In genomic region chr6:37642701-37643121, GRCm38 (mm10) we compare ENCODE assay signal across 9 mouse cellular contexts.
DNase-seq lines count a peak whose midpoint lies in the region; ATAC-seq and TF ChIP-seq lines count a peak whose summit lies in the region.
"Had no signal": no experiment of that assay in that cellular context is flagged by ENCODE, and none has a peak within 500 bp of the region (broad histone marks: within the 10 kb centered on the region; RNA-seq: fewer than 3 reads in every experiment).

No protein-coding gene starts in this region.

- H3K36me3 ChIP-seq in limb, embryonic 14.5 days (ENCODE audit: control insufficient read depth, insufficient read depth, low read length), result no peaks in the 10 kb centered on the region
- no peaks in the 10 kb centered on the region for H3K36me3 ChIP-seq in limb, embryonic 10.5 days
- H3K36me3 ChIP-seq in hindbrain, embryonic 10.5 days, result no peaks in the 10 kb centered on the region
- H3K36me3 ChIP-seq in midbrain, embryonic 14.5 days (ENCODE audit: control insufficient read depth, insufficient read depth, low read length), result no peaks in the 10 kb centered on the region
- H3K36me3 ChIP-seq: limb, embryonic 13.5 days had no signal

- no peak for ATAC-seq in limb, embryonic 14.5 days (ENCODE audit: low FRiP score, low read depth)
- peak; percentile 89 for ATAC-seq in midbrain, embryonic 14.5 days (ENCODE audit: low FRiP score, low TSS enrichment)

- no peaks in the 10 kb centered on the region for H3K27me3 ChIP-seq in limb, embryonic 14.5 days (ENCODE audit: control insufficient read depth, insufficient read depth, low read length)
- H3K27me3 ChIP-seq in limb, embryonic 10.5 days (ENCODE audit: low read depth, poor library complexity, severe bottlenecking), result no peaks in the 10 kb centered on the region
- H3K27me3 ChIP-seq in hindbrain, embryonic 10.5 days (ENCODE audit: insufficient read depth, poor library complexity, severe bottlenecking), result no peaks in the 10 kb centered on the region
- no peaks in the 10 kb centered on the region for H3K27me3 ChIP-seq in midbrain, embryonic 14.5 days (ENCODE audit: control insufficient read depth, insufficient read depth, low read length)
- H3K27me3 ChIP-seq: limb, embryonic 13.5 days had no signal

- H3K9me3 ChIP-seq in limb, embryonic 14.5 days (ENCODE audit: control insufficient read depth, low read length), result no peaks in the 10 kb centered on the region
- no peaks in the 10 kb centered on the region for H3K9me3 ChIP-seq in limb, embryonic 10.5 days (replicated peaks)
- H3K9me3 ChIP-seq in hindbrain, embryonic 10.5 days, result no peaks in the 10 kb centered on the region
- H3K9me3 ChIP-seq in midbrain, embryonic 14.5 days (ENCODE audit: control insufficient read depth, low read length), result no peaks in the 10 kb centered on the region
- H3K9me3 ChIP-seq: limb, embryonic 13.5 days had no signal

- H3K4me2 ChIP-seq in limb, embryonic 14.5 days (replicated peaks; ENCODE audit: low read depth, low read length, severe bottlenecking), result no peak overlapping the region
- H3K4me2 ChIP-seq in midbrain, embryonic 14.5 days (ENCODE audit: low read length), result peak overlapping the region; percentile 43
- H3K4me2 ChIP-seq: limb, embryonic 13.5 days had no signal

- WGBS in limb, embryonic 14.5 days, result 50% methylated on average over 8 of the region's 8 CpGs
- 53% methylated on average over 8 of the region's 8 CpGs for WGBS in limb, embryonic 10.5 days
- 40% methylated on average over 8 of the region's 8 CpGs for WGBS in hindbrain, embryonic 10.5 days
- WGBS in midbrain, embryonic 14.5 days, result 8% methylated on average over 8 of the region's 8 CpGs

- no peak overlapping the region for H3K27ac ChIP-seq in limb, embryonic 14.5 days (replicated peaks; ENCODE audit: low read depth, low read length)
- H3K27ac ChIP-seq in limb, embryonic 10.5 days, result no peak overlapping the region
- peak overlapping the region; percentile 63 for H3K27ac ChIP-seq in hindbrain, embryonic 10.5 days
- peak overlapping the region; percentile 87 for H3K27ac ChIP-seq in midbrain, embryonic 14.5 days (replicated peaks; ENCODE audit: low read depth, low read length)
- H3K27ac ChIP-seq: limb, embryonic 13.5 days had no signal

- no peak overlapping the region for H3K4me3 ChIP-seq in limb, embryonic 14.5 days (replicated peaks; ENCODE audit: low read length)
- no peak overlapping the region for H3K4me3 ChIP-seq in limb, embryonic 10.5 days
- peak overlapping the region; percentile 21; the same call in 1 of the 2 replicates for H3K4me3 ChIP-seq in hindbrain, embryonic 10.5 days
- peak overlapping the region; percentile 14 for H3K4me3 ChIP-seq in midbrain, embryonic 14.5 days (replicated peaks; ENCODE audit: low read depth, low read length)
- H3K4me3 ChIP-seq: limb, embryonic 13.5 days had no signal

- TF ChIP-seq POLR2A in limb, embryonic 14.5 days (IDR thresholded peaks at IDR 0.05; ENCODE audit: borderline replicate concordance, extremely low read depth, insufficient read depth, insufficient read length), result no peak

- peak; percentile 56 for DNase-seq in limb, embryonic 14.5 days (ENCODE audit: low spot score)
- no peak for DNase-seq in limb, embryonic 10.5 days (ENCODE audit: low spot score)
- peak; percentile 69 for DNase-seq in embryo, embryonic 10.5 days (ENCODE audit: low spot score)
- DNase-seq in hindbrain, embryonic 10.5 days (ENCODE audit: low spot score), result peak; percentile 38
- DNase-seq in midbrain, embryonic 14.5 days, result peak; percentile 96
- DNase-seq in spleen, postnatal 4 days (ENCODE audit: low spot score in 2 of 2), result no peak
- no peak for DNase-seq in thymus, postnatal 14 days
- DNase-seq in lung, postnatal 10 days, result no peak

- H3K4me1 ChIP-seq in limb, embryonic 14.5 days (ENCODE audit: control insufficient read depth, insufficient read depth, low read length), result no peaks in the 10 kb centered on the region
- peaks cover 11% of the 10 kb centered on the region; the same call in 1 of the 2 replicates for H3K4me1 ChIP-seq in limb, embryonic 10.5 days
- peaks cover 26% of the 10 kb centered on the region for H3K4me1 ChIP-seq in hindbrain, embryonic 10.5 days (replicated peaks)
- peaks cover 17% of the 10 kb centered on the region; the same call in 1 of the 2 replicates for H3K4me1 ChIP-seq in midbrain, embryonic 14.5 days (ENCODE audit: control insufficient read depth, insufficient read depth, low read length)

- H3K9ac ChIP-seq in limb, embryonic 14.5 days (ENCODE audit: low read depth, low read length, severe bottlenecking), result no peak overlapping the region
- H3K9ac ChIP-seq in midbrain, embryonic 14.5 days (replicated peaks; ENCODE audit: low read length), result no peak overlapping the region
- H3K9ac ChIP-seq: limb, embryonic 13.5 days had no signal

Comparison
In these comparisons a context has a peak if more than half of its experiments do, and no peak if none do; other contexts are left out.
1. DNase-seq: peak in limb, embryonic 14.5 days (single experiment), embryo, embryonic 10.5 days (single experiment), hindbrain, embryonic 10.5 days (single experiment) and midbrain, embryonic 14.5 days (single experiment); none in limb, embryonic 10.5 days (single experiment), spleen, postnatal 4 days (0 of 2), thymus, postnatal 14 days (single experiment) and lung, postnatal 10 days (single experiment).
2. H3K27ac ChIP-seq: peak in hindbrain, embryonic 10.5 days (single experiment) and midbrain, embryonic 14.5 days (single experiment); none in limb, embryonic 14.5 days (single experiment) and limb, embryonic 10.5 days (single experiment).
3. H3K4me3 ChIP-seq: peak in hindbrain, embryonic 10.5 days (single experiment) and midbrain, embryonic 14.5 days (single experiment); none in limb, embryonic 14.5 days (single experiment) and limb, embryonic 10.5 days (single experiment).